Mouse (Mus musculus): ENCODE measurements at regions not wholly inside any gene's neighbourhood (a gene's known extent, or its start where the extent isn't known, plus 50 kb on each side); places are given as distances from the start of the nearest gene placed in this dataset.

GRCm38 (mm10) chr1:105206216-105206615 is 150.3 kb downstream of the Rnf152 start:
- no peak for ATAC-seq (ENCODE audit: low FRiP score)
- no peaks in the 10 kb centered on the region for H3K36me3 ChIP-seq (ENCODE audit: control insufficient read depth, insufficient read depth, low read length)
- no peaks in the 10 kb centered on the region for H3K4me1 ChIP-seq (replicated peaks; ENCODE audit: control insufficient read depth, insufficient read depth, low read length)

GRCm38 (mm10) chr1:105199305-105199704 is 157.2 kb downstream of the Rnf152 start:
- H3K4me1 ChIP-seq (replicated peaks; ENCODE audit: control insufficient read depth, insufficient read depth, low read length): no peaks in the 10 kb centered on the region
- 87% methylated on average over 3 of the region's 3 CpGs for WGBS

More at GRCm38 (mm10) chr1:105206216-105206615, 150.3 kb downstream of the Rnf152 start:
- no peak overlapping the region for H3K27ac ChIP-seq (ENCODE audit: low read depth, low read length)
- H3K9ac ChIP-seq (ENCODE audit: low read depth, low read length): no peak overlapping the region
- no peak overlapping the region for H3K4me2 ChIP-seq (replicated peaks; ENCODE audit: low read depth, low read length)
- no peaks in the 10 kb centered on the region for H3K27me3 ChIP-seq (ENCODE audit: control insufficient read depth, insufficient read depth, low read length)
- H3K9me3 ChIP-seq (ENCODE audit: control insufficient read depth, low read length): no peaks in the 10 kb centered on the region
- no peak overlapping the region for H3K4me3 ChIP-seq (ENCODE audit: low read depth, low read length)
- DNase-seq (ENCODE audit: low spot score): no peak

GRCm38 (mm10) chr1:105191126-105191525 is 165.4 kb downstream of the Rnf152 start:
- no peak for DNase-seq (ENCODE audit: low spot score)
- WGBS: 96% methylated on average over 3 of the region's 3 CpGs
- H3K4me1 ChIP-seq (replicated peaks; ENCODE audit: control insufficient read depth, insufficient read depth, low read length): no peaks in the 10 kb centered on the region
- no peak overlapping the region for H3K27ac ChIP-seq (ENCODE audit: low read depth, low read length)
- no peaks in the 10 kb centered on the region for H3K27me3 ChIP-seq (ENCODE audit: control insufficient read depth, insufficient read depth, low read length)
- H3K9ac ChIP-seq (ENCODE audit: low read depth, low read length): no peak overlapping the region
- no peak overlapping the region for H3K4me3 ChIP-seq (ENCODE audit: low read depth, low read length)
- H3K36me3 ChIP-seq (ENCODE audit: control insufficient read depth, insufficient read depth, low read length): no peaks in the 10 kb centered on the region
- ATAC-seq (ENCODE audit: low FRiP score): no peak
- H3K9me3 ChIP-seq (ENCODE audit: control insufficient read depth, low read length): no peaks in the 10 kb centered on the region
- H3K4me2 ChIP-seq (replicated peaks; ENCODE audit: low read depth, low read length): no peak overlapping the region

More at GRCm38 (mm10) chr1:105199305-105199704, 157.2 kb downstream of the Rnf152 start:
- no peak for DNase-seq (ENCODE audit: low spot score)
- H3K27ac ChIP-seq (ENCODE audit: low read depth, low read length): no peak overlapping the region
- H3K27me3 ChIP-seq (ENCODE audit: control insufficient read depth, insufficient read depth, low read length): no peaks in the 10 kb centered on the region
- no peaks in the 10 kb centered on the region for H3K36me3 ChIP-seq (ENCODE audit: control insufficient read depth, insufficient read depth, low read length)
- no peak overlapping the region for H3K4me3 ChIP-seq (ENCODE audit: low read depth, low read length)
- no peaks in the 10 kb centered on the region for H3K9me3 ChIP-seq (ENCODE audit: control insufficient read depth, low read length)
- H3K4me2 ChIP-seq (replicated peaks; ENCODE audit: low read depth, low read length): no peak overlapping the region
- no peak overlapping the region for H3K9ac ChIP-seq (ENCODE audit: low read depth, low read length)
- no peak for ATAC-seq (ENCODE audit: low FRiP score)

- H3K9ac ChIP-seq (ENCODE audit: low read depth, low read length): no peak overlapping the region
- H3K27ac ChIP-seq (ENCODE audit: low read depth, low read length): no peak overlapping the region
- H3K27me3 ChIP-seq (ENCODE audit: control insufficient read depth, insufficient read depth, low read length): no peaks in the 10 kb centered on the region
- no peak overlapping the region for H3K4me2 ChIP-seq (replicated peaks; ENCODE audit: low read depth, low read length)
- ATAC-seq (ENCODE audit: low FRiP score) (no peak), DNase-seq (ENCODE audit: low spot score) (no peak)
- H3K4me1 ChIP-seq (replicated peaks; ENCODE audit: control insufficient read depth, insufficient read depth, low read length): no peaks in the 10 kb centered on the region
- H3K36me3 ChIP-seq (ENCODE audit: control insufficient read depth, insufficient read depth, low read length): no peaks in the 10 kb centered on the region
- no peak overlapping the region for H3K4me3 ChIP-seq (ENCODE audit: low read depth, low read length)
- no peaks in the 10 kb centered on the region for H3K9me3 ChIP-seq (ENCODE audit: control insufficient read depth, low read length)
Observed at GRCm38 (mm10) chr1:105188920-105189266, 167.6 kb downstream of the Rnf152 start.

GRCm38 (mm10) chr1:105188210-105188919 is 168.1 kb downstream of the Rnf152 start:
- H3K4me3 ChIP-seq (ENCODE audit: low read depth, low read length): no peak overlapping the region
- H3K27ac ChIP-seq (ENCODE audit: low read depth, low read length): no peak overlapping the region
- WGBS: 76% methylated on average over 3 of the region's 3 CpGs
- H3K36me3 ChIP-seq (ENCODE audit: control insufficient read depth, insufficient read depth, low read length): no peaks in the 10 kb centered on the region
- H3K4me1 ChIP-seq (replicated peaks; ENCODE audit: control insufficient read depth, insufficient read depth, low read length): no peaks in the 10 kb centered on the region
- H3K27me3 ChIP-seq (ENCODE audit: control insufficient read depth, insufficient read depth, low read length): no peaks in the 10 kb centered on the region
- ATAC-seq (ENCODE audit: low FRiP score): no peak
- no peaks in the 10 kb centered on the region for H3K9me3 ChIP-seq (ENCODE audit: control insufficient read depth, low read length)
- H3K9ac ChIP-seq (ENCODE audit: low read depth, low read length): no peak overlapping the region
- no peak for DNase-seq (ENCODE audit: low spot score)
- H3K4me2 ChIP-seq (replicated peaks; ENCODE audit: low read depth, low read length): no peak overlapping the region

GRCm38 (mm10) chr1:105184470-105184869 is 172.0 kb downstream of the Rnf152 start:
- H3K9ac ChIP-seq (ENCODE audit: low read depth, low read length): no peak overlapping the region
- 90% methylated on average over 3 of the region's 3 CpGs for WGBS
- DNase-seq (ENCODE audit: low spot score): no peak
- no peak overlapping the region for H3K4me3 ChIP-seq (ENCODE audit: low read depth, low read length)
- H3K9me3 ChIP-seq (ENCODE audit: control insufficient read depth, low read length): no peaks in the 10 kb centered on the region
- no peak overlapping the region for H3K4me2 ChIP-seq (replicated peaks; ENCODE audit: low read depth, low read length)
- H3K27me3 ChIP-seq (ENCODE audit: control insufficient read depth, insufficient read depth, low read length): no peaks in the 10 kb centered on the region
- H3K27ac ChIP-seq (ENCODE audit: low read depth, low read length): no peak overlapping the region
- H3K36me3 ChIP-seq (ENCODE audit: control insufficient read depth, insufficient read depth, low read length): no peaks in the 10 kb centered on the region
- no peaks in the 10 kb centered on the region for H3K4me1 ChIP-seq (replicated peaks; ENCODE audit: control insufficient read depth, insufficient read depth, low read length)
- no peak for ATAC-seq (ENCODE audit: low FRiP score)

GRCm38 (mm10) chr1:105179371-105179823 is 177.1 kb downstream of the Rnf152 start:
- H3K27me3 ChIP-seq (ENCODE audit: control insufficient read depth, insufficient read depth, low read length): no peaks in the 10 kb centered on the region
- ATAC-seq (ENCODE audit: low FRiP score) (0 out of 2 replicates have a peak, but pooled peaks have one; percentile 53), DNase-seq (ENCODE audit: low spot score) (peak; percentile 25)
- H3K4me3 ChIP-seq (ENCODE audit: low read depth, low read length): no peak overlapping the region
- H3K4me2 ChIP-seq (replicated peaks; ENCODE audit: low read depth, low read length): no peak overlapping the region
- no peaks in the 10 kb centered on the region for H3K36me3 ChIP-seq (ENCODE audit: control insufficient read depth, insufficient read depth, low read length)
- no peak overlapping the region for H3K9ac ChIP-seq (ENCODE audit: low read depth, low read length)
- H3K27ac ChIP-seq (ENCODE audit: low read depth, low read length): no peak overlapping the region
- 60% methylated on average over 3 of the region's 3 CpGs for WGBS
- H3K4me1 ChIP-seq (replicated peaks; ENCODE audit: control insufficient read depth, insufficient read depth, low read length): no peaks in the 10 kb centered on the region
- no peaks in the 10 kb centered on the region for H3K9me3 ChIP-seq (ENCODE audit: control insufficient read depth, low read length)

DNA sequence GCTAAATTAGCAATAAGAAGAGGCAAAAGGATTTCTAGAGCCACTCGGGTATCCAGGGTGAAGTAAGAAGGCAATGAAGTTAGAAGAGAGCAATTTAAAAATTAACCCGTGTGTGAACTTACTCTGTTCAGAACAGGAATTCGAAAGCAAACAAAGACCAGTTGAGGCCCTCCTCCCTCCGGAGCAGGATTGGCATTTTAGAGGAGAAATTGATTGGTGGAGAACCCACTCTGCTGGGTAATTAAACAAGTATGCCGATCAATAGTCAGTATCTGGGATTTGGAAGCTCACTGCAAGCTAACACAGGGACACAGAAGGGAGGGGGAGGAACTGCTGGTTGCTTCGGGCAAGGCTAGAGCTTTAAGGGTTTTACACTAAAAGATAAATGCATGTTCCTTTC is 177.7 kb downstream of the Rnf152 start:
- 31% methylated on average over 6 of the region's 6 CpGs for WGBS
- peak; percentile 49; the same call in 1 of the 2 replicates for ATAC-seq (ENCODE audit: low FRiP score)

GRCm38 (mm10) chr1:105177938-105178337 is 178.6 kb downstream of the Rnf152 start:
- no peaks in the 10 kb centered on the region for H3K27me3 ChIP-seq (ENCODE audit: control insufficient read depth, insufficient read depth, low read length)

More for the DNA sequence above, 177.7 kb downstream of the Rnf152 start:
- no peak overlapping the region for H3K4me3 ChIP-seq (ENCODE audit: low read depth, low read length)
- no peak overlapping the region for H3K27ac ChIP-seq (ENCODE audit: low read depth, low read length)
- no peaks in the 10 kb centered on the region for H3K9me3 ChIP-seq (ENCODE audit: control insufficient read depth, low read length)
- no peak overlapping the region for H3K4me2 ChIP-seq (replicated peaks; ENCODE audit: low read depth, low read length)
- H3K27me3 ChIP-seq (ENCODE audit: control insufficient read depth, insufficient read depth, low read length): no peaks in the 10 kb centered on the region
- peak; percentile 21 for DNase-seq (ENCODE audit: low spot score)
- no peaks in the 10 kb centered on the region for H3K36me3 ChIP-seq (ENCODE audit: control insufficient read depth, insufficient read depth, low read length)
- H3K4me1 ChIP-seq (replicated peaks; ENCODE audit: control insufficient read depth, insufficient read depth, low read length): no peaks in the 10 kb centered on the region
- no peak overlapping the region for H3K9ac ChIP-seq (ENCODE audit: low read depth, low read length)

More at GRCm38 (mm10) chr1:105177938-105178337, 178.6 kb downstream of the Rnf152 start:
- 79% methylated on average over 2 of the region's 2 CpGs for WGBS
- H3K9ac ChIP-seq (ENCODE audit: low read depth, low read length): no peak overlapping the region
- H3K4me3 ChIP-seq (ENCODE audit: low read depth, low read length): no peak overlapping the region
- H3K9me3 ChIP-seq (ENCODE audit: control insufficient read depth, low read length): no peaks in the 10 kb centered on the region
- ATAC-seq (ENCODE audit: low FRiP score) (no peak), DNase-seq (ENCODE audit: low spot score) (no peak)
- H3K4me1 ChIP-seq (replicated peaks; ENCODE audit: control insufficient read depth, insufficient read depth, low read length): no peaks in the 10 kb centered on the region
- no peak overlapping the region for H3K4me2 ChIP-seq (replicated peaks; ENCODE audit: low read depth, low read length)
- no peaks in the 10 kb centered on the region for H3K36me3 ChIP-seq (ENCODE audit: control insufficient read depth, insufficient read depth, low read length)
- H3K27ac ChIP-seq (ENCODE audit: low read depth, low read length): no peak overlapping the region
